Mouse (Mus musculus) midbrain, embryonic 14.5 days (tissue): ENCODE results near the gene Ftcd. TPM values are rescaled to one million over a fixed set of nuclear protein-coding genes. Genes with fewer than 3 reads are reported as not detected.

Source experiments
- ATAC-seq: fragments of 200-750 bp; cut with Nextera tagmentation; 2 replicates; pipeline ENCODE4 v1.8.0; 2017; ENCODE audit warnings: moderate number of reproducible peaks, moderate library complexity; ENCODE audit not compliant: low FRiP score, low TSS enrichment
- DNase-seq: peaks from one replicate; pipeline ENCODE4 v3.0.0-alpha.2; 2015
- H3K27ac ChIP-seq: fragments of 300-500 bp; sonication (generic); replicated peaks from 2 replicates; pipeline ENCODE4 v1.5.1; 2014; ENCODE audit warnings: mild to moderate bottlenecking, low read depth, low read length, moderate library complexity
- H3K27me3 ChIP-seq: fragments of 300-500 bp; sonication (generic); 2 replicates; pipeline ENCODE4 v1.6.1; 2014; ENCODE audit warnings: low read length, control low read depth, mixed read lengths; ENCODE audit not compliant: control insufficient read depth, insufficient read depth
- H3K36me3 ChIP-seq: fragments of 300-500 bp; sonication (generic); 2 replicates; pipeline ENCODE4 v1.6.1; 2014; ENCODE audit warnings: low read length, control low read depth; ENCODE audit not compliant: control insufficient read depth, insufficient read depth
- H3K4me1 ChIP-seq: fragments of 300-500 bp; sonication (generic); 2 replicates; pipeline ENCODE4 v1.6.1; 2014; ENCODE audit warnings: mild to moderate bottlenecking, antibody characterized with exemption, low read length, control low read depth; ENCODE audit not compliant: control insufficient read depth, insufficient read depth
- H3K4me2 ChIP-seq: fragments of 300-500 bp; sonication (generic); 2 replicates; pipeline ENCODE4 v1.6.1; 2014; ENCODE audit warnings: mild to moderate bottlenecking, low read length, moderate library complexity
- H3K4me3 ChIP-seq: fragments of 300-500 bp; sonication (generic); replicated peaks from 2 replicates; pipeline ENCODE4 v1.5.1; 2014; ENCODE audit warnings: low read depth, low read length
- H3K9ac ChIP-seq: fragments of 300-500 bp; sonication (generic); replicated peaks from 2 replicates; pipeline ENCODE4 v1.6.1; 2014; ENCODE audit warnings: mild to moderate bottlenecking, low read length, moderate library complexity
- H3K9me3 ChIP-seq: fragments of 300-500 bp; sonication (generic); 2 replicates; pipeline ENCODE4 v1.6.1; 2016; ENCODE audit warnings: low read length, control low read depth, mixed read lengths; ENCODE audit not compliant: control insufficient read depth
- WGBS: fragments of 180-500 bp; shearing (Covaris S2); extraction: QIAGEN DNeasy Blood & Tissue Kit; methylation state at CpG from one replicate; pipeline ENCODE4 v1.1.7; 2014; 5-methylcytosine and 5-hydroxymethylcytosine counted together
- polyA plus RNA-seq: library from polyadenylated mRNA; unstranded; fragments of >200 nt; fragmentation: Nextera tagmentation; extraction: Ambion mirVana; gene quantifications from 2 replicates; pipeline ENCODE4 v1.2.1, GENCODE M21; 2014

The Ftcd gene
- polyA plus RNA-seq, 1 experiment from 2014 or later, result not detected

DNA sequence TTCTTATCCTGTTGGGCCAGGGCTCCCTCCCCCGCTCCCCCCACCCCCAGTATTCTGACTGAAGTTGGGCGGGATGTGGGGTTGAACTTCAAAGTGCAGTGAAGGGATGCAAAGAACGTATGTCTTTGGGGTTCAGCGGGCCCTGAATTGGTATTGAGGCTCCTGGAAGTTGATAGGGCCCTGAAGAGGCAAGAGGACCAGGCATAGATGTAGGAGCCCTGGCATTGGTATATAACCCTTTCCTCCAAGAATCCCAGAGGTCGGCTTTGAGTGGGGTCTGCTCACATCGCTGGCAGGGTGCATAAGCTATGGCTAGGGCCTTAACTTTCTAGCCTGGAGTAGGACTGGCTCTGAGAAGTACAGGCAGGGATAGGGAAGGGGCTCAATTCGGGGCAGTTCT lies 48.3 kb downstream of the Ftcd start:
- H3K4me2 ChIP-seq, result peak overlapping the region; percentile 64
- DNase-seq, result no peak
- H3K4me3 ChIP-seq, result peak overlapping the region; percentile 29; the same call in 1 of the 2 replicates
- no peak overlapping the region for H3K27ac ChIP-seq
- no peaks in the 10 kb centered on the region for H3K36me3 ChIP-seq
- ATAC-seq, result 0 out of 2 replicates have a peak, but pooled peaks have one; percentile 8
- 24% methylated on average over 7 of the region's 7 CpGs for WGBS
- peaks cover 4% of the 10 kb centered on the region; the same call in 1 of the 2 replicates for H3K4me1 ChIP-seq
- H3K27me3 ChIP-seq, result no peaks in the 10 kb centered on the region
- H3K9me3 ChIP-seq, result no peaks in the 10 kb centered on the region
- no peak overlapping the region for H3K9ac ChIP-seq

DNA sequence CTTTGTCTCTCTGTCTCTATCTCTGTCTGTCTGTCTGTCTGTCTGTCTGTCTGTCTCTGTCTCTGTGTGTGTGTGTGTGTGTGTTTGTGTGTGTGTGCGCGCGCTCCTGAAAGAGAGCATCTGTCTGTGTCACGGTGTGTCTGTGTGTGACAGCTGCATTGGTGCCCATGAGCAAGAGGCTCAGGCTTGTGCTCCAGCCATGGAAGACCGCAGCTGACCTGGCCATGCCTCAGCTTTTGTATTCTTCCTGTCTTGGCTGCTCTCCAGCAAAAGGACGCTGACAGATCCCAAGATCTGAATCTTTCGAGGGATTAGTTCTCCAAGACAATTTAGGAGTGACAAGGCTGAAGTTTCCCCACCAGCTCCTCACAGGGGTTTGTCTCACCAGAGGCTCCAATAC lies 49.5 kb downstream of the Ftcd start:
- H3K27ac ChIP-seq, result no peak overlapping the region
- no peaks in the 10 kb centered on the region for H3K27me3 ChIP-seq
- H3K4me1 ChIP-seq, result peaks cover 4% of the 10 kb centered on the region; the same call in 1 of the 2 replicates
- no peak for ATAC-seq
- no peak overlapping the region for H3K4me3 ChIP-seq
- no peak overlapping the region for H3K9ac ChIP-seq
- no peaks in the 10 kb centered on the region for H3K36me3 ChIP-seq
- WGBS, result 62% methylated on average over 7 of the region's 7 CpGs
- no peak overlapping the region for H3K4me2 ChIP-seq
- H3K9me3 ChIP-seq, result no peaks in the 10 kb centered on the region
- DNase-seq, result peak; percentile 6

DNA sequence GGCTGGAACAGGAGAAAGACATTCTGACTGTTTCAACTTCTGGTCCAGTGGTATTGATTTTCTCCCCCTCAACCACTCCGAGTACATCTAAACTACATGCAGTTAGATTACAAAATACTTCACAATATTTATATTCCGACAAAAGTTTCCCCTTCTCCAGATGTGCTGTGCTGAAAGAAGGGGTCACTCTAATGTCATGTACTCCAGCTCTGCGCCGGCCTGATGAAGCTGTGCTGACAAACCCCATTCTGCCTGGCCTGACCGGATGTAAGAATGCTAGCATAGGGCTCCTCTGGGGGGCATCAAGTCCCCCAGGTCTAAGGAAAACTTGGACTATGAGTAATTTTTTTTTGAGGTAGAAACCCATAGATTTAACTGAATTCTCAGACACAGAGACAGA lies 52.3 kb downstream of the Ftcd start:
- Histone ChIP-seq H3K4me3 (no peak overlapping the region), H3K36me3 (no peaks in the 10 kb centered on the region), H3K9ac (no peak overlapping the region), H3K27me3 (no peaks in the 10 kb centered on the region), H3K4me2 (no peak overlapping the region), H3K27ac (no peak overlapping the region), H3K9me3 (no peaks in the 10 kb centered on the region), H3K4me1 (peaks cover 4% of the 10 kb centered on the region; the same call in 1 of the 2 replicates)
- ATAC-seq (no peak), DNase-seq (no peak)
- 89% methylated on average over 5 of the region's 5 CpGs for WGBS

DNA sequence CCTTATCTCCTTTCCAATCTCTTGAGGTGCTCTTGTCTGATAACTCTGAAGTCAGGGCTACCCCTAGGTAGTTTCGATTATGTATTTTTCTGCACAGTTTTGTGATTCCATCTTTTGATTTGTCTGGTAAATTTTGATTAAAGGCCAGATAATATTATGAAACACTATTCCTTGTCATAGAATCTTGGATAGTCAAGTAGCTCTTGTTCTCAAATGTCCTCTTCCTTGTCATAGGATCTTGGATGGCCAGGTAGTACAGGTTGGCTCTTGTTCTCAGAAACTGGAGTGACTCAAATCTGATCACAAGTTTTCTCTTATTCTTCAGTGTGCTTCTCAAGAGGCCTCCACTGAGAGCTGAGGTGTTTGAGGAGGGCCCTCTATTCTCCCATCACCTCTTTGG lies 55.2 kb downstream of the Ftcd start:
- WGBS, result 90% methylated on average over 1 of the region's 1 CpGs
- H3K36me3 ChIP-seq, result no peaks in the 10 kb centered on the region

DNA sequence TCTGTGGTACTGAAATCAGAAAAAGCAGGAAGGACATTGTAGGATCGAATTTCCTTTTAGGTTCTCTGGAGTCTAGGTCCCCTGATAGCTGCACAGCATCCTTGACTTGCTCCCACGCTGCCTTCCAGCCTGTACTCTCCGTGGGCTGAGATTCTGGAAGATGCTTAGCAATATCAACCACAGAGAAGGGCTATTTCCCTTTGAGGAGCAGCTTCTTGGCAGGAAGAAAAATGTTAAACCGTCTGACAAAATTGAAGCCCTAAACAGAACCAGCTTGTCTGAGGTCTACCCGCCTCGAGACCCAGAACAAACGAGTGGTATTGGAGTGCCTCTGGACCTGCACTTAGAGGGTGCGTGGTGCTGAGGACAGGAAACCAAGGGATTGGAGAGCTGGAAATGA lies 57.2 kb downstream of the Ftcd start:
- no peak for ATAC-seq
- Histone ChIP-seq H3K4me3 (no peak overlapping the region), H3K4me1 (no peaks in the 10 kb centered on the region), H3K4me2 (no peak overlapping the region), H3K9me3 (no peaks in the 10 kb centered on the region), H3K36me3 (no peaks in the 10 kb centered on the region), H3K27me3 (no peaks in the 10 kb centered on the region), H3K27ac (no peak overlapping the region), H3K9ac (no peak overlapping the region)
- 85% methylated on average over 8 of the region's 8 CpGs for WGBS
- DNase-seq, result no peak

More for the DNA sequence above, 55.2 kb downstream of the Ftcd start:
- Histone ChIP-seq H3K27me3 (no peaks in the 10 kb centered on the region), H3K4me3 (no peak overlapping the region), H3K9me3 (no peaks in the 10 kb centered on the region), H3K4me1 (no peaks in the 10 kb centered on the region), H3K4me2 (no peak overlapping the region), H3K9ac (no peak overlapping the region), H3K27ac (no peak overlapping the region)
- DNase-seq (no peak), ATAC-seq (no peak)

DNA sequence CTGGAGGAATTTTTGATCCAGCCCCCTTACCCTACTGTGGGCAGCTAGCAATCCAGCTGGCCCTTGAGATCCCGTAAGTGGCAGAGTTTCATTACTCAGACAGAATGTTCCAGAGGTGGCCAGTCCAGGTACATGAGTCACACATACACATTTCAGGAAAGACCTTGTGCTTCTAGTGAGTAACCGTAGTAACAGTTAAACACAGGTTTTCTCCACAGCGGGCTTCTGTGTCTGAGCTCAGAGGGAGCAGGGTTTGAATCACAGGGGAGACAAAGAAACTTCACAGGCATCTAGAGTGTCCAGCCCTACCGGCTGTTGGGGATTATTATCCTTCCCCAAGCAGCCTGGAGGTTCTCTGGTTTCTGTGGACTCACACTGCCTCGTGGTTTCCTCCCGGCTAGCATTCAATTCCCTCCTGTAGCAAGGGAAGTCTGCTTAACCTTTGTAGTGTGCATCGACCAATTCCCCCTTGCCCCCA lies 58.7 kb downstream of the Ftcd start:
- Histone ChIP-seq H3K4me2 (no peak overlapping the region), H3K9ac (no peak overlapping the region), H3K4me1 (no peaks in the 10 kb centered on the region), H3K27ac (no peak overlapping the region), H3K36me3 (no peaks in the 10 kb centered on the region), H3K9me3 (no peaks in the 10 kb centered on the region), H3K4me3 (no peak overlapping the region), H3K27me3 (no peaks in the 10 kb centered on the region)
- no peak for DNase-seq
- 52% methylated on average over 7 of the region's 7 CpGs for WGBS
- no peak for ATAC-seq

DNA sequence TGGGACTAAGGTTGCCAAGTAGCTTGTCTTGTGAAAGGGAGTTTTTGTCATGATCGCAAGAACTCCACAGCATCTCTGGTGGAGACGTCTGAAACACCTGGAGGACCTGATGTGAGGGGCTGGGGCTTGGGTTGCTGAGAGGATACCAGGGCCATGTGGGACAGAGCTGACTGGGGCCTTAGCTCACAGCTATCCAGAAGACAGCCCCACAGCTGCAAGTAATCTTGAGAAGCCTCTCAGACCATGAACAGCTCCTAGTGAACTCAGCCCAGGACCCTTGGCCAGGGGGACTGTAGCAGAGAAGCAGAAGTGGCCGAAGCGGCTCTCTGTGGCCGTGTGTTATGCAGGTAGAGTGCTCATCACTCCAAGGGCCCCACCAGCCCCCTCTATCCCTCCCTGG lies 59.1 kb downstream of the Ftcd start:
- no peak overlapping the region for H3K9ac ChIP-seq
- 91% methylated on average over 5 of the region's 5 CpGs for WGBS
- DNase-seq, result no peak
- H3K4me1 ChIP-seq, result no peaks in the 10 kb centered on the region
- H3K36me3 ChIP-seq, result no peaks in the 10 kb centered on the region
- ATAC-seq, result no peak
- no peak overlapping the region for H3K4me2 ChIP-seq
- H3K27me3 ChIP-seq, result no peaks in the 10 kb centered on the region
- H3K9me3 ChIP-seq, result no peaks in the 10 kb centered on the region
- H3K27ac ChIP-seq, result no peak overlapping the region
- no peak overlapping the region for H3K4me3 ChIP-seq

DNA sequence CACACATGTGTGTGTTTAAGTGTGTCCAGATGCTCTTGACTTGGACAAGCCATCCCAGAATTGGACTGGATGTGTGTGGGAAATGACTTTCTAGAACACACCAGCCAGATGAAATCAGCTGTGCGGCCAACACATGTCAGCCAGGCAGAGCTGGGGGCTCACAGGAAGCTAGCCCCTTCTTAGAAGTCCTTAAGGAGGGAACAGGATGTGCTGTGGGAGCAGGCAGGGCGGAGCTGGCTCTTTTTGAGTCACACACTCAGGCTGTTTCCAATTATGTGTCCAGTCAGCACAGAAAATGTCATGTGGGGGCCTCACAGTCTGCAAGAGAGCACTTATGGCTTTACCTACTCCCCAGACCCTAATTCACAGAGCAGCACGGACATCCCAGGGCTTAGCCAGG lies 60.6 kb downstream of the Ftcd start:
- ATAC-seq, result no peak
- no peaks in the 10 kb centered on the region for H3K36me3 ChIP-seq
- H3K4me3 ChIP-seq, result no peak overlapping the region
- H3K9me3 ChIP-seq, result no peaks in the 10 kb centered on the region
- DNase-seq, result no peak
- WGBS, result 84% methylated on average over 3 of the region's 3 CpGs
- no peak overlapping the region for H3K4me2 ChIP-seq
- H3K9ac ChIP-seq, result no peak overlapping the region
- H3K4me1 ChIP-seq, result no peaks in the 10 kb centered on the region
- no peak overlapping the region for H3K27ac ChIP-seq
- no peaks in the 10 kb centered on the region for H3K27me3 ChIP-seq

DNA sequence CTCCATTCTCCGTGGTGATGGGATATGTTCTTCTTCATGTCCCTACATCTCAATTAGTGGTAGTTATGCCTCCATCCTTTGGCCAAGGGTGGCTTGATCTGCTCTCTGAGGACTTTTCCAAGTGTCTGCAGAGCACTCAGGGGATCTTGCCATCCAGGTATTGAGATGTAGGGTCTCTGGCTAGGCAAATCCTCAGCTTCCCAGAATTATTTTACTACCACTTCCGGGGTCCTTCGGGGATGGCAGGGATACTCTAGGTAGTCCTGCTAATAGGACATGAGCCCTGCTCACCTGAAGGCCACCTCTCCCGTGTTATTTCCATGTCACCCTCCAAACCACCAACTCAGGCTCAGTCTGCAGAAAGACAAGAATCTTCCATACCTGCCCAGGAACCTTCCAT lies 61.2 kb downstream of the Ftcd start:
- Histone ChIP-seq H3K9me3 (no peaks in the 10 kb centered on the region), H3K9ac (no peak overlapping the region), H3K27ac (no peak overlapping the region), H3K27me3 (no peaks in the 10 kb centered on the region), H3K4me2 (no peak overlapping the region), H3K4me3 (no peak overlapping the region), H3K4me1 (no peaks in the 10 kb centered on the region), H3K36me3 (no peaks in the 10 kb centered on the region)
- ATAC-seq (no peak), DNase-seq (no peak)
- WGBS, result 90% methylated on average over 4 of the region's 4 CpGs
